Mouse (Mus musculus): ENCODE measurements around the gene Ctnna3. TPM values are rescaled to one million over a fixed set of nuclear protein-coding genes. Genes with fewer than 3 reads are reported as not detected.

Gene Ctnna3
- polyA plus RNA-seq, 1 experiment = 3.0 TPM

DNA sequence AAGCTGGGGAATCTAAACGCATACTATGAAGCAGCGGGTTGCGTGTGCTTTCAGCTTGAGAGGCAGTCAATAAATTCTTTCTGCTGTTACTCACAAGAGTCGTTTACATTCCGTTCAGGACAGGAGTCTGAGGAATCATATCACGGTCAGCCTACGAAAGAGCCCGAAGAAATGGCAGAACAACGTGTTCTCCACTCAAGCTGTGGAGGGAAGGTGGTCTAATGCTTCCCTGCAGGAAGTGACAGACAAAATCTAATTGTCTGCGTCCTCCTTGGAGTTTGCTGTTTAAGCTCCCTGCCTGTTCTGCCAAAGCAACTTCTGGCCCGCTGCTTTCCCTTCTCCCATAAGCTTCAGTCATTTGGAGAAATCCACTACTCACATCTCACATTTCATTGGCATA, 548.2 kb downstream of the Ctnna3 start:
- WGBS = 14% methylated on average over 11 of the region's 11 CpGs
- Histone ChIP-seq H3K4me3 (replicated peaks; ENCODE audit: insufficient read depth, low read depth, low read length) (no peak overlapping the region), H3K27me3 (ENCODE audit: control insufficient read depth, insufficient read depth, low read length) (no peaks in the 10 kb centered on the region), H3K27ac (ENCODE audit: insufficient read depth, low read length) (0 out of 2 replicates have a peak overlapping the region, but pooled peaks have one; percentile 62), H3K4me1 (ENCODE audit: control insufficient read depth, insufficient read depth, low read length) (peaks cover 8% of the 10 kb centered on the region)
- DNase-seq = no peak
- TF ChIP-seq POLR2A (IDR thresholded peaks at IDR 0.05; ENCODE audit: borderline replicate concordance, insufficient read depth, low read length) = no peak

DNA sequence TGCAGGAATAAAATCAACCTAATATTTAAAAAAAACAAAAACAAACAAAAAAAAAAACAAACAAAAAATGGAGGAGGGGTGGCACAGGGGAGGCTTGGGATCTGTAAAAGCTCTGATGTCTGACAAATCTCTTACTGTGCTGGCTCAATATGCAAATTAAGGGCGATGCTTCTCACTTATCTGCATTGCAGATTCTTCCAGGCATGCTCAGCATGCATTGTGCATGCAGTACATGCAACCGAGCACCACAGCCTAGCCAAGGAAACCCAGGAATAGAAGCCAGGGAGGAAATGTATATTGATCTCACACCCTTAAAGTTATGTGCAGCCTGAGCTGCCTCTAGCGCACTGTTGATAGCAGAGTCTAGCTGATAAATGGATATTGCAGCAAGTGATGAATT, 548.6 kb downstream of the Ctnna3 start:
- Histone ChIP-seq H3K4me1 (ENCODE audit: control insufficient read depth, insufficient read depth, low read length) (peaks cover 8% of the 10 kb centered on the region), H3K4me3 (replicated peaks; ENCODE audit: insufficient read depth, low read depth, low read length) (no peak overlapping the region), H3K27ac (ENCODE audit: insufficient read depth, low read length) (no peak overlapping the region), H3K27me3 (ENCODE audit: control insufficient read depth, insufficient read depth, low read length) (no peaks in the 10 kb centered on the region)
- WGBS = 31% methylated on average over 3 of the region's 3 CpGs
- DNase-seq = no peak
- no peak for TF ChIP-seq CTCF (IDR thresholded peaks at IDR 0.05; ENCODE audit: borderline replicate concordance, insufficient read depth, low read depth, low read length)
- TF ChIP-seq POLR2A (IDR thresholded peaks at IDR 0.05; ENCODE audit: borderline replicate concordance, insufficient read depth, low read length) = no peak

DNA sequence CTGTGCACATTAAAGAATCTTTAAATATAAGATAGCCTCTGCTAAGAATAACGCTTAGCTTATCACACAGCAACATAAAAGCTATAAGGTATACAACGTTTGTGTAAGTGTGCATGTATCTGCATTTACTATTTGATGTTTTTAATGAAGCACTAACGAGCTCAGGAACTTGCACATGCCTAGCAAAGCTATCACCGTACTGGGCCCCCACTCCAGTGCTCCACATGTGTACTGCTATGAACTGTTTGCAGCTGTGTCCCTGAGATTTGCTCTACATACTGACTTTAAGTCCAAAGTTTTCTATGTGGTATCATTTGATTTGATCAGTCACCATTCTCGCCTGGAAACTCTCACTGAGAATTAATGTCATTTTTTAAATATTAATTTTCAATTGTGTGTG, 549.1 kb downstream of the Ctnna3 start:
- no peak overlapping the region for H3K4me3 ChIP-seq (replicated peaks; ENCODE audit: insufficient read depth, low read depth, low read length)
- peaks cover 8% of the 10 kb centered on the region for H3K4me1 ChIP-seq (ENCODE audit: control insufficient read depth, insufficient read depth, low read length)
- no peaks in the 10 kb centered on the region for H3K27me3 ChIP-seq (ENCODE audit: control insufficient read depth, insufficient read depth, low read length)
- no peak for DNase-seq
- 85% methylated on average over 5 of the region's 5 CpGs for WGBS
- TF ChIP-seq POLR2A (IDR thresholded peaks at IDR 0.05; ENCODE audit: borderline replicate concordance, insufficient read depth, low read length) (no peak), CTCF (IDR thresholded peaks at IDR 0.05; ENCODE audit: borderline replicate concordance, insufficient read depth, low read depth, low read length) (no peak)
- H3K27ac ChIP-seq (ENCODE audit: insufficient read depth, low read length) = no peak overlapping the region

DNA sequence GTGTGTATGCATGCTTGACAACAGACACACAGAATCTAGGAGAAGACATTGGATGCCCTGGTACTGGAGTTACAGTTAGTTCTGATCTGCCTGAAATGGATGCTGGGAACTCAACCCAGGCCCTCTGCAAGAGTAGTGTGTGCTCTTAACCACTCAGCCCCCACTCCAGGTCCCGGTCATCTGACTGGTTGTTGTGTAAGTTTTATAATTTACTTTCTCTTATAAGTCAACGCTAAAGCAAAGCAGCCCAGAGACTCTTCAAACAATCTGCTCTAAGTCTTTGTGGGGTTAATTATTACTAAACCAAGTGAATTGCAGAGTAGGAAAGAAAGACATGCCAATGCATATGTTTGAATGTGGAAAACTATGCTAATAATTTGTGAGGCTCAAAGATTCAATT, 549.5 kb downstream of the Ctnna3 start:
- Histone ChIP-seq H3K27me3 (ENCODE audit: control insufficient read depth, insufficient read depth, low read length) (no peaks in the 10 kb centered on the region), H3K4me1 (ENCODE audit: control insufficient read depth, insufficient read depth, low read length) (peaks cover 8% of the 10 kb centered on the region), H3K27ac (ENCODE audit: insufficient read depth, low read length) (no peak overlapping the region), H3K4me3 (replicated peaks; ENCODE audit: insufficient read depth, low read depth, low read length) (no peak overlapping the region)
- no peak for DNase-seq
- WGBS = 89% methylated on average over 2 of the region's 2 CpGs
- TF ChIP-seq POLR2A (IDR thresholded peaks at IDR 0.05; ENCODE audit: borderline replicate concordance, insufficient read depth, low read length) (no peak), CTCF (IDR thresholded peaks at IDR 0.05; ENCODE audit: borderline replicate concordance, insufficient read depth, low read depth, low read length) (no peak)

DNA sequence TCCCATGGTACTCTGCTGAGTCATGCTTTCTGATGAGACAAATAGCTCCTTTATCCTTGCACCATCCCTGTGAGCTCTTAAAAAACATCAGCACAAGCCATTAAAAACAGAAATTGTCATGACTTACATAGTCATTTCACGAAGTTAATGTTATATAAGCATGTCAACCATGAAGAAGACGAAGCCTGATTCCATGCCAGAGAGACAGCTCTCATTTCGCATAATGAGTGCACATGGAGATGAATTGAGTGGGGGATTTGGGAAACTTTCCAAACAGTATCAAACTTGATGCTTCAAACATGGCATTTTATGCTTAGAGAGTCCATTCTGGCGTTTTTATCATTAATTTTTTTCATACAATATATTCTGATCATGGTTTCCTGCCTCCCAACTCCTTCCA, 555.7 kb downstream of the Ctnna3 start:
- H3K27me3 ChIP-seq (ENCODE audit: control insufficient read depth, insufficient read depth, low read length) = no peaks in the 10 kb centered on the region
- TF ChIP-seq CTCF (IDR thresholded peaks at IDR 0.05; ENCODE audit: borderline replicate concordance, insufficient read depth, low read depth, low read length) (no peak), POLR2A (IDR thresholded peaks at IDR 0.05; ENCODE audit: borderline replicate concordance, insufficient read depth, low read length) (no peak)
- WGBS = 32% methylated on average over 4 of the region's 4 CpGs
- H3K27ac ChIP-seq (ENCODE audit: insufficient read depth, low read length) = no peak overlapping the region
- no peak for DNase-seq
- H3K4me1 ChIP-seq (ENCODE audit: control insufficient read depth, insufficient read depth, low read length) = peaks cover 5% of the 10 kb centered on the region; the same call in 1 of the 2 replicates
- H3K4me3 ChIP-seq (replicated peaks; ENCODE audit: insufficient read depth, low read depth, low read length) = no peak overlapping the region

DNA sequence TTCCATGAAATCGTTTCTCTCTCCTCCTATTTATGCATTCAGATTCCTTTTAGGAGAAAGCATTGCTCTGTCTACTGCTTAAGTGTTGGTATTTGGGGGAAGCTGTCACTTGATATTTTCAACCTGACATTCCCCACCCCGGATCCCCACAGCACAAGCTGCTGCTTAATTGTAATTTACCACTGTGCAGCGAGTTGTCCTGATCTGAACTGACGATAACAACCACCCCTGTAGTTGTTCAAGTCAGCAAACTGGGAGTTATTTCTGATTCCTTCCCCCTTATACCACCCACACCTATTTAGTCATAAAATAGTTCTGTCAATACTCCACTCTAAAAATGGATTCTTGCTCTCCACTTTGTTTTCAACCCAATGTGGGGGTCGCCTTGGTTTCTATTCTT, 564.4 kb downstream of the Ctnna3 start:
- no peak overlapping the region for H3K27ac ChIP-seq (ENCODE audit: insufficient read depth, low read length)
- H3K4me1 ChIP-seq (ENCODE audit: control insufficient read depth, insufficient read depth, low read length) = peaks cover 6% of the 10 kb centered on the region; the same call in 1 of the 2 replicates
- no peak for DNase-seq
- no peak overlapping the region for H3K4me3 ChIP-seq (replicated peaks; ENCODE audit: insufficient read depth, low read depth, low read length)
- H3K27me3 ChIP-seq (ENCODE audit: control insufficient read depth, insufficient read depth, low read length) = no peaks in the 10 kb centered on the region
- WGBS = 69% methylated on average over 5 of the region's 5 CpGs
- TF ChIP-seq POLR2A (IDR thresholded peaks at IDR 0.05; ENCODE audit: borderline replicate concordance, insufficient read depth, low read length) (no peak), CTCF (IDR thresholded peaks at IDR 0.05; ENCODE audit: borderline replicate concordance, insufficient read depth, low read depth, low read length) (no peak)

DNA sequence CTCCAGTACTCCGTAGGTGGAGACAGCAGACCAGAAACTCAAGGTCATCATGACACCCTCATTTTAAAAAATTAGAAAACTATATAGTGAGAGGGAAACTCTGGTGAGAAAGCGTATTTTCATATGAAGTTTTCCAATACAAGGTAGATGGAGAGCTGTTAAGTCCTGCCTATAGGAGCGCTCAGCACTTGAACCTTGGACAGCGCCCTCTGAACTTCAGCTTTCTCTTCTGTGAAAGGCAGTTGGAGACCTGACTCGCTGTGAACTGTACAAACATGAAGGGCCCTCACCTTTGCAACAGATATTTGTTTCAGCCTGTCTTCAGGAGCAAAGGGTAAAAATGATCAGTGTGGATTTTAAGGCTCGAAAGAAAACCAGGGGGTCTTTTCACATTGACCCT, 571.6 kb downstream of the Ctnna3 start:
- Histone ChIP-seq H3K4me1 (ENCODE audit: control insufficient read depth, insufficient read depth, low read length) (peaks cover 6% of the 10 kb centered on the region; the same call in 1 of the 2 replicates), H3K27me3 (ENCODE audit: control insufficient read depth, insufficient read depth, low read length) (no peaks in the 10 kb centered on the region), H3K27ac (ENCODE audit: insufficient read depth, low read length) (no peak overlapping the region), H3K4me3 (replicated peaks; ENCODE audit: insufficient read depth, low read depth, low read length) (no peak overlapping the region)
- 76% methylated on average over 6 of the region's 6 CpGs for WGBS
- TF ChIP-seq CTCF (IDR thresholded peaks at IDR 0.05; ENCODE audit: borderline replicate concordance, insufficient read depth, low read depth, low read length) (no peak), POLR2A (IDR thresholded peaks at IDR 0.05; ENCODE audit: borderline replicate concordance, insufficient read depth, low read length) (no peak)
- no peak for DNase-seq

DNA sequence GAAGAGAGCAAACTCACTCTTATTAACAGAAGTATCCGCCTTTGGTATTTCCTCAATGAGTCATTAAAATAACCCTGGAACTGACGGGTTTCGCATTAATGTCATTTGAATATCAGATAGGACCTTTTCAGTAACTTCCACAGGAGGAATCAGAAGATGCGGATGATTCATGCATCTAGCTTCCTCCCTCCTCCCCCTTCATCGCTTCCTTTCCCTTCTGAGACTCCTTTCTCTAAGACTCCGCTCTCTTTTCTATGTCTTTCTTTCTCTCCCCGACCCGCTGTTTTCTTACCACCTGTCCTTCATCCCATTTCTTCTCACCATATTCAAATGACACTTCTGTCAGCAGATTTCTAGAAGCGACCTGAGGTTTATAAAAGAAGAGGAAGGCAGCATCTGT, 572.1 kb downstream of the Ctnna3 start:
- H3K27me3 ChIP-seq (ENCODE audit: control insufficient read depth, insufficient read depth, low read length) = no peaks in the 10 kb centered on the region
- no peak for TF ChIP-seq CTCF (IDR thresholded peaks at IDR 0.05; ENCODE audit: borderline replicate concordance, insufficient read depth, low read depth, low read length)
- 73% methylated on average over 9 of the region's 9 CpGs for WGBS
- DNase-seq = no peak
- H3K27ac ChIP-seq (ENCODE audit: insufficient read depth, low read length) = no peak overlapping the region
- H3K4me1 ChIP-seq (ENCODE audit: control insufficient read depth, insufficient read depth, low read length) = peaks cover 6% of the 10 kb centered on the region; the same call in 1 of the 2 replicates
- no peak overlapping the region for H3K4me3 ChIP-seq (replicated peaks; ENCODE audit: insufficient read depth, low read depth, low read length)
